Mouse (Mus musculus) ES-E14 (cell line): ENCODE measurements around the gene Far2. TPM values are rescaled to one million over a fixed set of nuclear protein-coding genes. Genes with fewer than 3 reads are reported as not detected.
A peak's percentile ranks its signal among the peaks of the same experiment; 100 is the strongest.

Experiments
- DNase-seq: peaks from one replicate; pipeline ENCODE4 v3.0.0-alpha.2; 2013; ENCODE audit warnings: low read depth, low spot score
- H3K27ac ChIP-seq: 2 replicates; pipeline ENCODE4 v1.5.1; 2012; ENCODE audit warnings: low read depth, mild to moderate bottlenecking, low read length, moderate library complexity, mixed read lengths; ENCODE audit not compliant: poor library complexity, insufficient read depth, severe bottlenecking
- H3K36me3 ChIP-seq: 2 replicates; pipeline ENCODE4 v1.6.1; 2012; ENCODE audit warnings: mild to moderate bottlenecking, low read length, moderate library complexity, mixed read lengths; ENCODE audit not compliant: control insufficient read depth, poor library complexity, insufficient read depth, severe bottlenecking
- H3K4me1 ChIP-seq, 2 experiments: fragments of 150-350 bp in 1 of 2; sonication (generic) in 1 of 2; 2 replicates each; pipeline ENCODE4 v1.6.1; 2012; ENCODE audit warnings: low read length in 2 of 2, mild to moderate bottlenecking in 1 of 2, mixed read lengths in 1 of 2; ENCODE audit not compliant: control insufficient read depth in 2 of 2, insufficient read depth in 2 of 2, poor library complexity in 1 of 2
- H3K4me3 ChIP-seq, 2 experiments: fragments of 150-350 bp in 1 of 2; sonication (generic) in 1 of 2; 2 replicates each; pipeline ENCODE4 v1.5.1; 2012; ENCODE audit warnings: low read length in 2 of 2, low read depth in 1 of 2, mild to moderate bottlenecking in 1 of 2, mixed read lengths in 1 of 2; ENCODE audit not compliant: insufficient read depth in 1 of 2, poor library complexity in 1 of 2, severe bottlenecking in 1 of 2
- H3K9ac ChIP-seq: 2 replicates; pipeline ENCODE4 v1.6.1; 2012; ENCODE audit warnings: low read depth, mild to moderate bottlenecking, low read length, mixed read lengths; ENCODE audit not compliant: poor library complexity, insufficient read depth, severe bottlenecking
- H3K9me3 ChIP-seq: fragments of 150-350 bp; sonication (generic); 2 replicates; pipeline ENCODE4 v1.6.1; 2012; ENCODE audit warnings: low read depth, mild to moderate bottlenecking, low read length; ENCODE audit not compliant: control insufficient read depth, insufficient read depth
- CHD2 ChIP-seq: IDR thresholded peaks from 2 replicates; pipeline ENCODE4 v1.6.1; 2014; ENCODE audit warnings: mild to moderate bottlenecking, low read depth, low read length, inconsistent platforms
- HCFC1 ChIP-seq: IDR thresholded peaks from 2 replicates; pipeline ENCODE4 v1.6.1; 2012; ENCODE audit warnings: low read length, inconsistent platforms, borderline replicate concordance; ENCODE audit not compliant: insufficient read depth
- MAFK ChIP-seq: IDR thresholded peaks from 2 replicates; pipeline ENCODE4 v1.6.1; 2014; ENCODE audit warnings: mild to moderate bottlenecking, low read depth, low read length, inconsistent platforms; ENCODE audit not compliant: insufficient read depth
- ZC3H11A ChIP-seq: IDR thresholded peaks from 2 replicates; pipeline ENCODE4 v1.6.1; 2012; ENCODE audit warnings: low read depth, mild to moderate bottlenecking, inconsistent platforms, low read length, borderline replicate concordance
- ZNF384 ChIP-seq: IDR thresholded peaks from 2 replicates; pipeline ENCODE4 v1.6.1; 2012; ENCODE audit warnings: low read depth, low read length, inconsistent platforms
- in situ Hi-C, 2 experiments: fragments of 600-800 bp; cut with MboI; formaldehyde crosslinking; loops; one replicate each; pipeline ENCODE4 v1.15.1; 2025; ENCODE audit warnings: low sequenced_read_pairs in 2 of 2, inconsistent platforms in 1 of 2; ENCODE audit not compliant: unreplicated experiment in 2 of 2
- total RNA-seq: library from RNA; depleted of rRNA; stranded (reverse); fragments of 300-350 nt; gene quantifications from 2 replicates; pipeline ENCODE4 v1.2.3, GENCODE M21; 2012

Far2 gene
- total RNA-seq, 1 experiment = 1.5 TPM

- TF ChIP-seq CHD2 (0 out of 2 replicates have a peak, but pooled peaks have one; percentile 24), MAFK (no peak), ZC3H11A (no peak)
- Histone ChIP-seq H3K27ac (peak overlapping the region; percentile 58), H3K36me3 (peaks cover 2% of the 10 kb centered on the region; the same call in 1 of the 2 replicates), H3K4me3 (peak overlapping the region; percentile 78 to 79), H3K9ac (peak overlapping the region; percentile 96), H3K4me1 (peaks cover 0 to 3% of the 10 kb centered on the region in 2 experiments; a peak in 1 of 4 replicates), H3K9me3 (no peaks in the 10 kb centered on the region)
- DNase-seq = peak; percentile 15
- in situ Hi-C loops = no loop called here
Observed at GRCm38 (mm10) chr6:148211391-148211876, 164.4 kb downstream of the Far2 start.

GRCm38 (mm10) chr6:148211897-148212680, 165.0 kb downstream of the Far2 start, which contains the start of gene Ergic2:
Gene Ergic2 (minus strand): TSS chr6:148212374.
- peak within 1 kb of the TSS; percentile 78 to 80 for H3K4me3 ChIP-seq
- TF ChIP-seq MAFK (no peak), CHD2 (peak; percentile 95)
- peak; percentile 99 for DNase-seq
- in situ Hi-C loops = no loop called here
- peak within 1 kb of the TSS; percentile 96 for H3K9ac ChIP-seq
- no peaks in the 10 kb centered on the region for H3K9me3 ChIP-seq
- peaks cover 2% of the 10 kb centered on the region; the same call in 1 of the 2 replicates for H3K36me3 ChIP-seq
- peak within 1 kb of the TSS; percentile 62 for H3K27ac ChIP-seq
- peaks cover 0 to 3% of the 10 kb centered on the region in 2 experiments; a peak in 1 of 4 replicates for H3K4me1 ChIP-seq

DNA sequence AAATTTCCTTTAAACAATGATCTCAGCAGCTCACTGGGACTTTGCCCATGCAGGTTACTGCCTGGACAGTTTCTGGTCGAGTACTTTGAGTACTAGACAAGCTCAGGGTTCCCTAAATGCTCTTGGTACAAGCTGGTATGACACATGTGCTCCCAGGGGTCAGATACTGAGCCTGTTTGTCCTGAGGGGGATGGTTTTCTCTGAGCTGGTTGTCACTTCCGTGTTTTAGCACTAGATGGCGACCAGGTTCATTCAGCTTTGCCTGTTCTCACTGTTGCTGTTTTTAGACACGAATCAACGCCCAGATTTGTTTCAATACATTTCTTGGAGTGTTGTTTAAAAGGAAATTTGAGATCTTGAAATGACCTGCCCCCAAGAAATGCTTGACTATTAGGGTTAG, 167.7 kb downstream of the Far2 start:
- TF ChIP-seq ZNF384 = no peak
- TF ChIP-seq CHD2 = no peak
- no peak for TF ChIP-seq MAFK
- TF ChIP-seq ZC3H11A = peak; percentile 23; the same call in 1 of the 2 replicates
- no peak for TF ChIP-seq HCFC1
- DNase-seq = peak; percentile 40
- in situ Hi-C loops = no loop called here
- peaks cover 0 to 3% of the 10 kb centered on the region in 2 experiments; a peak in 1 of 4 replicates for H3K4me1 ChIP-seq
- no peak overlapping the region for H3K9ac ChIP-seq
- H3K27ac ChIP-seq = no peak overlapping the region
- no peak overlapping the region for H3K4me3 ChIP-seq
- peaks cover 2% of the 10 kb centered on the region; the same call in 1 of the 2 replicates for H3K36me3 ChIP-seq
- no peaks in the 10 kb centered on the region for H3K9me3 ChIP-seq

GRCm38 (mm10) chr6:148216752-148217151, 169.7 kb downstream of the Far2 start:
- in situ Hi-C loops = no loop called here
- H3K9ac ChIP-seq = no peak overlapping the region
- TF ChIP-seq MAFK (no peak), ZC3H11A (no peak), HCFC1 (no peak), CHD2 (no peak)

More at GRCm38 (mm10) chr6:148216752-148217151, 169.7 kb downstream of the Far2 start:
- Histone ChIP-seq H3K36me3 (peaks cover 2% of the 10 kb centered on the region; the same call in 1 of the 2 replicates), H3K4me1 (no peaks in the 10 kb centered on the region; a peak in 1 of 4 replicates), H3K4me3 (no peak overlapping the region), H3K9me3 (no peaks in the 10 kb centered on the region), H3K27ac (no peak overlapping the region)
- DNase-seq = no peak
